Mouse (Mus musculus) lung, embryonic 16.5 days (tissue): ENCODE data around the gene Thap12. TPM values are rescaled to one million over a fixed set of nuclear protein-coding genes. Genes with fewer than 3 reads are reported as not detected.

Experiments
- ATAC-seq: fragments of 200-750 bp; cut with Nextera tagmentation; 2 replicates; pipeline ENCODE4 v1.8.0; 2017; ENCODE audit warnings: low read depth, mild to moderate bottlenecking, moderate library complexity
- H3K27ac ChIP-seq: fragments of 300-500 bp; sonication (generic); 2 replicates; pipeline ENCODE4 v1.5.1; 2014; ENCODE audit warnings: mild to moderate bottlenecking, control low read depth, low read length
- H3K27me3 ChIP-seq: fragments of 300-500 bp; sonication (generic); 2 replicates; pipeline ENCODE4 v1.6.1; 2014; ENCODE audit warnings: low read depth, low read length, mixed read lengths; ENCODE audit not compliant: control insufficient read depth, insufficient read depth
- H3K36me3 ChIP-seq: fragments of 300-500 bp; sonication (generic); 2 replicates; pipeline ENCODE4 v1.6.1; 2014; ENCODE audit warnings: low read length; ENCODE audit not compliant: control insufficient read depth, insufficient read depth
- H3K4me1 ChIP-seq: fragments of 300-500 bp; sonication (generic); replicated peaks from 2 replicates; pipeline ENCODE4 v1.6.1; 2014; ENCODE audit warnings: low read length, mixed read lengths; ENCODE audit not compliant: control insufficient read depth, insufficient read depth
- H3K4me2 ChIP-seq: fragments of 300-500 bp; sonication (generic); 2 replicates; pipeline ENCODE4 v1.6.1; 2014; ENCODE audit warnings: low read depth, low read length, control low read depth
- H3K4me3 ChIP-seq: fragments of 300-500 bp; sonication (generic); 2 replicates; pipeline ENCODE4 v1.5.1; 2014; ENCODE audit warnings: mild to moderate bottlenecking, low read length, control low read depth
- H3K9ac ChIP-seq: fragments of 300-500 bp; sonication (generic); 2 replicates; pipeline ENCODE4 v1.6.1; 2014; ENCODE audit warnings: low read length, control low read depth
- H3K9me3 ChIP-seq: fragments of 300-500 bp; sonication (generic); 2 replicates; pipeline ENCODE4 v1.6.1; 2016; ENCODE audit warnings: low read length; ENCODE audit not compliant: control insufficient read depth
- WGBS: fragments of 180-500 bp; shearing (Covaris S2); extraction: QIAGEN DNeasy Blood & Tissue Kit; methylation state at CpG from one replicate; pipeline ENCODE4 v1.1.7; 2014; 5-methylcytosine and 5-hydroxymethylcytosine counted together
- polyA plus RNA-seq: library from polyadenylated mRNA; unstranded; fragments of >200 nt; fragmentation: Nextera tagmentation; extraction: Ambion mirVana; gene quantifications from 2 replicates; pipeline ENCODE4 v1.2.1, GENCODE M21; 2015

Thap12 gene
- polyA plus RNA-seq, 1 experiment from 2014 or later: 45.1 TPM

GRCm38 (mm10) chr7:98760126-98760525 lies 57.2 kb downstream of the Thap12 start:
- Histone ChIP-seq H3K9ac (no peak overlapping the region), H3K27ac (no peak overlapping the region), H3K4me3 (no peak overlapping the region), H3K4me2 (no peak overlapping the region), H3K9me3 (no peaks in the 10 kb centered on the region), H3K36me3 (no peaks in the 10 kb centered on the region), H3K27me3 (peaks cover 2% of the 10 kb centered on the region; the same call in 1 of the 2 replicates), H3K4me1 (no peaks in the 10 kb centered on the region; the same call in 1 of the 2 replicates)
- WGBS: 75% methylated on average over 5 of the region's 5 CpGs
- ATAC-seq: no peak

- no peak overlapping the region for H3K9ac ChIP-seq
- H3K36me3 ChIP-seq: no peaks in the 10 kb centered on the region
- H3K27me3 ChIP-seq: no peaks in the 10 kb centered on the region
- H3K4me1 ChIP-seq: peaks cover 5% of the 10 kb centered on the region
- H3K9me3 ChIP-seq: no peaks in the 10 kb centered on the region
- H3K27ac ChIP-seq: no peak overlapping the region
- WGBS: 79% methylated on average over 10 of the region's 10 CpGs
- no peak for ATAC-seq
- no peak overlapping the region for H3K4me3 ChIP-seq
- H3K4me2 ChIP-seq: no peak overlapping the region
Observed at GRCm38 (mm10) chr7:98763911-98764310, 61.0 kb downstream of the Thap12 start.

- ATAC-seq: no peak
Observed at GRCm38 (mm10) chr7:98767261-98767660, 64.4 kb downstream of the Thap12 start.

More at GRCm38 (mm10) chr7:98767261-98767660, 64.4 kb downstream of the Thap12 start:
- no peak overlapping the region for H3K4me3 ChIP-seq
- H3K9ac ChIP-seq: no peak overlapping the region
- no peak overlapping the region for H3K4me2 ChIP-seq
- no peaks in the 10 kb centered on the region for H3K27me3 ChIP-seq
- peaks cover 31% of the 10 kb centered on the region for H3K4me1 ChIP-seq
- 41% methylated on average over 6 of the region's 6 CpGs for WGBS
- H3K9me3 ChIP-seq: no peaks in the 10 kb centered on the region
- no peak overlapping the region for H3K27ac ChIP-seq
- H3K36me3 ChIP-seq: no peaks in the 10 kb centered on the region

Other genes with a start within 250 kb of the Thap12 start
- gene Lrrc32, start 213.8 kb upstream of the Thap12 start, polyA plus RNA-seq: 6.0 and 6.3 TPM in 2 replicates
- 27.6 and 30.4 TPM in 2 replicates for gene Emsy, start 46.3 kb upstream of the Thap12 start, polyA plus RNA-seq
- 12.3 TPM in 2 replicates for gene Wnt11, start 132.0 kb downstream of the Thap12 start, polyA plus RNA-seq